Mouse (Mus musculus) heart, embryonic 16.5 days (tissue): ENCODE results near the gene Gbe1. TPM values are rescaled to one million over a fixed set of nuclear protein-coding genes. Genes with fewer than 3 reads are reported as not detected.

Experiments
- ATAC-seq: fragments of 200-750 bp; cut with Nextera tagmentation; replicated peaks from 2 replicates; pipeline ENCODE4 v1.8.0; 2017; ENCODE audit warnings: moderate number of reproducible peaks; ENCODE audit not compliant: insufficient read depth, low FRiP score; ENCODE audit errors: extremely low read depth
- H3K27ac ChIP-seq: fragments of 300-500 bp; sonication (generic); 2 replicates; pipeline ENCODE4 v1.5.1; 2014; ENCODE audit warnings: mild to moderate bottlenecking, low read length, control low read depth, moderate library complexity
- H3K27me3 ChIP-seq: fragments of 300-500 bp; sonication (generic); 2 replicates; pipeline ENCODE4 v1.6.1; 2014; ENCODE audit warnings: low read length, mixed read lengths; ENCODE audit not compliant: control insufficient read depth, insufficient read depth
- H3K36me3 ChIP-seq: fragments of 300-500 bp; sonication (generic); 2 replicates; pipeline ENCODE4 v1.6.1; 2014; ENCODE audit not compliant: control insufficient read depth, insufficient read depth
- H3K4me1 ChIP-seq: fragments of 300-500 bp; sonication (generic); 2 replicates; pipeline ENCODE4 v1.6.1; 2014; ENCODE audit warnings: low read length, mixed read lengths; ENCODE audit not compliant: control insufficient read depth, insufficient read depth
- H3K4me2 ChIP-seq: fragments of 300-500 bp; sonication (generic); 2 replicates; pipeline ENCODE4 v1.6.1; 2014; ENCODE audit warnings: low read depth, mild to moderate bottlenecking, control low read depth, low read length
- H3K4me3 ChIP-seq: fragments of 300-500 bp; sonication (generic); 2 replicates; pipeline ENCODE4 v1.5.1; 2014; ENCODE audit warnings: mild to moderate bottlenecking, control low read depth, low read length
- H3K9ac ChIP-seq: fragments of 300-500 bp; sonication (generic); 2 replicates; pipeline ENCODE4 v1.6.1; 2014; ENCODE audit warnings: low read length, control low read depth
- H3K9me3 ChIP-seq: fragments of 300-500 bp; sonication (generic); replicated peaks from 2 replicates; pipeline ENCODE4 v1.6.1; 2016; ENCODE audit warnings: low read length; ENCODE audit not compliant: control insufficient read depth
- WGBS: fragments of 180-500 bp; shearing (Covaris S2); extraction: QIAGEN DNeasy Blood & Tissue Kit; methylation state at CpG from one replicate; pipeline ENCODE4 v1.1.7; 2014; 5-methylcytosine and 5-hydroxymethylcytosine counted together
- polyA plus RNA-seq: library from polyadenylated mRNA; unstranded; fragments of >200 nt; fragmentation: Nextera tagmentation; extraction: Ambion mirVana; gene quantifications from 2 replicates; pipeline ENCODE4 v1.2.1, GENCODE M21; 2015

Gene Gbe1
- polyA plus RNA-seq, 1 experiment from 2014 or later = 79.5 TPM

- ATAC-seq = no peak; the same call in 1 of the 2 replicates
- Histone ChIP-seq H3K27ac (peak overlapping the region; percentile 50; the same call in 1 of the 2 replicates), H3K9me3 (no peaks in the 10 kb centered on the region), H3K36me3 (no peaks in the 10 kb centered on the region), H3K4me3 (no peak overlapping the region), H3K9ac (no peak overlapping the region), H3K4me2 (no peak overlapping the region), H3K27me3 (no peaks in the 10 kb centered on the region), H3K4me1 (peaks cover 11% of the 10 kb centered on the region)
- 80% methylated on average over 9 of the region's 9 CpGs for WGBS
Observed at GRCm38 (mm10) chr16:70326339-70326948, 12.7 kb downstream of the Gbe1 start.

GRCm38 (mm10) chr16:70328566-70328965, 14.8 kb downstream of the Gbe1 start:
- no peak overlapping the region for H3K4me2 ChIP-seq
- 85% methylated on average over 6 of the region's 6 CpGs for WGBS

GRCm38 (mm10) chr16:70329036-70329435, 15.3 kb downstream of the Gbe1 start:
- Histone ChIP-seq H3K9me3 (no peaks in the 10 kb centered on the region), H3K36me3 (no peaks in the 10 kb centered on the region), H3K9ac (no peak overlapping the region), H3K27ac (peak overlapping the region; percentile 4; the same call in 1 of the 2 replicates), H3K27me3 (no peaks in the 10 kb centered on the region), H3K4me1 (peaks cover 11% of the 10 kb centered on the region), H3K4me3 (no peak overlapping the region), H3K4me2 (peak overlapping the region; percentile 1; the same call in 1 of the 2 replicates)
- 70% methylated on average over 10 of the region's 10 CpGs for WGBS
- no peak for ATAC-seq

More at GRCm38 (mm10) chr16:70328566-70328965, 14.8 kb downstream of the Gbe1 start:
- ATAC-seq = no peak
- Histone ChIP-seq H3K9me3 (no peaks in the 10 kb centered on the region), H3K27ac (no peak overlapping the region), H3K9ac (no peak overlapping the region), H3K36me3 (no peaks in the 10 kb centered on the region), H3K4me1 (peaks cover 11% of the 10 kb centered on the region), H3K4me3 (no peak overlapping the region), H3K27me3 (no peaks in the 10 kb centered on the region)

GRCm38 (mm10) chr16:70329471-70329870, 15.7 kb downstream of the Gbe1 start:
- no peak overlapping the region for H3K9ac ChIP-seq

GRCm38 (mm10) chr16:70330007-70330406, 16.3 kb downstream of the Gbe1 start:
- Histone ChIP-seq H3K9ac (no peak overlapping the region), H3K27me3 (no peaks in the 10 kb centered on the region), H3K4me2 (no peak overlapping the region), H3K27ac (no peak overlapping the region), H3K4me3 (no peak overlapping the region), H3K36me3 (no peaks in the 10 kb centered on the region; the same call in 1 of the 2 replicates), H3K4me1 (peaks cover 11% of the 10 kb centered on the region), H3K9me3 (no peaks in the 10 kb centered on the region)
- 78% methylated on average over 2 of the region's 2 CpGs for WGBS
- ATAC-seq = no peak

More at GRCm38 (mm10) chr16:70329471-70329870, 15.7 kb downstream of the Gbe1 start:
- no peak overlapping the region for H3K4me3 ChIP-seq
- no peaks in the 10 kb centered on the region for H3K36me3 ChIP-seq
- 51% methylated on average over 6 of the region's 6 CpGs for WGBS
- H3K4me2 ChIP-seq = peak overlapping the region; percentile 8; the same call in 1 of the 2 replicates
- peaks cover 11% of the 10 kb centered on the region for H3K4me1 ChIP-seq
- no peak for ATAC-seq
- peak overlapping the region; percentile 54 for H3K27ac ChIP-seq
- no peaks in the 10 kb centered on the region for H3K9me3 ChIP-seq
- no peaks in the 10 kb centered on the region for H3K27me3 ChIP-seq

- 90% methylated on average over 10 of the region's 10 CpGs for WGBS
- H3K27ac ChIP-seq = no peak overlapping the region
- no peaks in the 10 kb centered on the region for H3K27me3 ChIP-seq
- no peak overlapping the region for H3K9ac ChIP-seq
- peaks cover 9% of the 10 kb centered on the region for H3K4me1 ChIP-seq
- no peak overlapping the region for H3K4me3 ChIP-seq
- no peaks in the 10 kb centered on the region; the same call in 1 of the 2 replicates for H3K36me3 ChIP-seq
- H3K4me2 ChIP-seq = no peak overlapping the region
- ATAC-seq = no peak
- H3K9me3 ChIP-seq = peaks cover 2% of the 10 kb centered on the region; the same call in 1 of the 2 replicates
Observed at GRCm38 (mm10) chr16:70330626-70331275, 17.0 kb downstream of the Gbe1 start.

- Histone ChIP-seq H3K27me3 (no peaks in the 10 kb centered on the region), H3K27ac (no peak overlapping the region), H3K4me2 (no peak overlapping the region), H3K9ac (no peak overlapping the region), H3K4me3 (no peak overlapping the region), H3K4me1 (no peaks in the 10 kb centered on the region), H3K36me3 (no peaks in the 10 kb centered on the region; the same call in 1 of the 2 replicates), H3K9me3 (peaks cover 2% of the 10 kb centered on the region; the same call in 1 of the 2 replicates)
- 86% methylated on average over 5 of the region's 5 CpGs for WGBS
- ATAC-seq = no peak
Observed at GRCm38 (mm10) chr16:70334812-70335211, 21.1 kb downstream of the Gbe1 start.

- H3K4me3 ChIP-seq = no peak overlapping the region
- no peaks in the 10 kb centered on the region for H3K4me1 ChIP-seq
- no peak overlapping the region for H3K9ac ChIP-seq
- ATAC-seq = no peak
- no peak overlapping the region for H3K4me2 ChIP-seq
- no peak overlapping the region for H3K27ac ChIP-seq
- no peaks in the 10 kb centered on the region; the same call in 1 of the 2 replicates for H3K36me3 ChIP-seq
- H3K9me3 ChIP-seq = peaks cover 2% of the 10 kb centered on the region; the same call in 1 of the 2 replicates
- H3K27me3 ChIP-seq = no peaks in the 10 kb centered on the region
Observed at GRCm38 (mm10) chr16:70335472-70335871, 21.7 kb downstream of the Gbe1 start.

GRCm38 (mm10) chr16:70337661-70338060, 23.9 kb downstream of the Gbe1 start:
- Histone ChIP-seq H3K27me3 (no peaks in the 10 kb centered on the region), H3K9me3 (peaks cover 2% of the 10 kb centered on the region; the same call in 1 of the 2 replicates), H3K4me1 (peaks cover 3% of the 10 kb centered on the region; the same call in 1 of the 2 replicates), H3K36me3 (no peaks in the 10 kb centered on the region; the same call in 1 of the 2 replicates), H3K27ac (no peak overlapping the region), H3K4me2 (no peak overlapping the region), H3K9ac (no peak overlapping the region), H3K4me3 (no peak overlapping the region)
- WGBS = 75% methylated on average over 3 of the region's 3 CpGs
- no peak for ATAC-seq
